Mouse (Mus musculus): ENCODE results near the gene Tnfrsf23. TPM values are rescaled to one million over a fixed set of nuclear protein-coding genes. Genes with fewer than 3 reads are reported as not detected.
"Not testable (repeated sequence)": the region's sequence is repeated elsewhere in the genome, so short reads cannot be mapped to it uniquely, and the experiment has no call there.

Tnfrsf23 gene
- polyA plus RNA-seq, 1 experiment from 2014 or later = 0.55 TPM

GRCm38 (mm10) chr7:143689946-143690345, 4.3 kb upstream of the Tnfrsf23 start:
- no peak overlapping the region for H3K9ac ChIP-seq (ENCODE audit: low read depth, low read length)
- 38% methylated on average over 4 of the region's 4 CpGs for WGBS (ENCODE audit: insufficient replicate concordance)
- no peaks in the 10 kb centered on the region for H3K36me3 ChIP-seq (ENCODE audit: control insufficient read depth, insufficient read depth)
- no peak overlapping the region for H3K27ac ChIP-seq (ENCODE audit: low read length)
- H3K4me1 ChIP-seq (ENCODE audit: control insufficient read depth, low read depth, low read length) = no peaks in the 10 kb centered on the region
- H3K9me3 ChIP-seq (replicated peaks; ENCODE audit: control insufficient read depth, low read length) = no peaks in the 10 kb centered on the region
- ATAC-seq (ENCODE audit: low read depth) = no peak
- peaks cover 3% of the 10 kb centered on the region; the same call in 1 of the 2 replicates for H3K27me3 ChIP-seq (ENCODE audit: control insufficient read depth, insufficient read depth, low read depth, low read length)
- no peak overlapping the region for H3K4me2 ChIP-seq (ENCODE audit: low read depth, low read length)
- H3K4me3 ChIP-seq (ENCODE audit: low read depth, low read length) = no peak overlapping the region

GRCm38 (mm10) chr7:143689481-143689880, 3.8 kb upstream of the Tnfrsf23 start:
- Histone ChIP-seq H3K27ac (ENCODE audit: low read length) (no peak overlapping the region), H3K4me1 (ENCODE audit: control insufficient read depth, low read depth, low read length) (no peaks in the 10 kb centered on the region), H3K36me3 (ENCODE audit: control insufficient read depth, insufficient read depth) (no peaks in the 10 kb centered on the region), H3K9ac (ENCODE audit: low read depth, low read length) (no peak overlapping the region), H3K4me2 (ENCODE audit: low read depth, low read length) (no peak overlapping the region), H3K9me3 (replicated peaks; ENCODE audit: control insufficient read depth, low read length) (no peaks in the 10 kb centered on the region), H3K4me3 (ENCODE audit: low read depth, low read length) (no peak overlapping the region), H3K27me3 (ENCODE audit: control insufficient read depth, insufficient read depth, low read depth, low read length) (peaks cover 3% of the 10 kb centered on the region; the same call in 1 of the 2 replicates)
- 63% methylated on average over 7 of the region's 7 CpGs for WGBS (ENCODE audit: insufficient replicate concordance)
- no peak for ATAC-seq (ENCODE audit: low read depth)

- not testable (repeated sequence) for H3K4me2 ChIP-seq (ENCODE audit: low read depth, low read length); H3K27ac ChIP-seq (ENCODE audit: low read length); H3K36me3 ChIP-seq (ENCODE audit: control insufficient read depth, insufficient read depth); H3K4me1 ChIP-seq (ENCODE audit: control insufficient read depth, low read depth, low read length); H3K9ac ChIP-seq (ENCODE audit: low read depth, low read length); H3K27me3 ChIP-seq (ENCODE audit: control insufficient read depth, insufficient read depth, low read depth, low read length); ATAC-seq (ENCODE audit: low read depth); H3K4me3 ChIP-seq (ENCODE audit: low read depth, low read length); H3K9me3 ChIP-seq (replicated peaks; ENCODE audit: control insufficient read depth, low read length)
- 33% methylated on average over 3 of the region's 3 CpGs for WGBS (ENCODE audit: insufficient replicate concordance)
Measured at GRCm38 (mm10) chr7:143686676-143687075, 1.0 kb upstream of the Tnfrsf23 start.

GRCm38 (mm10) chr7:143686191-143686590, 519 bp upstream of the Tnfrsf23 start:
- ATAC-seq (ENCODE audit: low read depth) = not testable (repeated sequence)

GRCm38 (mm10) chr7:143684569-143684968, 1.1 kb downstream of the Tnfrsf23 start:
- not testable (repeated sequence) for H3K27me3 ChIP-seq (ENCODE audit: control insufficient read depth, insufficient read depth, low read depth, low read length); H3K9ac ChIP-seq (ENCODE audit: low read depth, low read length); H3K9me3 ChIP-seq (replicated peaks; ENCODE audit: control insufficient read depth, low read length); H3K36me3 ChIP-seq (ENCODE audit: control insufficient read depth, insufficient read depth); H3K4me3 ChIP-seq (ENCODE audit: low read depth, low read length); ATAC-seq (ENCODE audit: low read depth); H3K4me1 ChIP-seq (ENCODE audit: control insufficient read depth, low read depth, low read length); H3K27ac ChIP-seq (ENCODE audit: low read length); H3K4me2 ChIP-seq (ENCODE audit: low read depth, low read length)
- WGBS (ENCODE audit: insufficient replicate concordance) = 83% methylated on average over 1 of the region's 2 CpGs

More at GRCm38 (mm10) chr7:143686191-143686590, 519 bp upstream of the Tnfrsf23 start:
- H3K27ac ChIP-seq (ENCODE audit: low read length); H3K9ac ChIP-seq (ENCODE audit: low read depth, low read length); H3K4me2 ChIP-seq (ENCODE audit: low read depth, low read length); H3K4me3 ChIP-seq (ENCODE audit: low read depth, low read length); H3K4me1 ChIP-seq (ENCODE audit: control insufficient read depth, low read depth, low read length); H3K9me3 ChIP-seq (replicated peaks; ENCODE audit: control insufficient read depth, low read length); H3K36me3 ChIP-seq (ENCODE audit: control insufficient read depth, insufficient read depth); H3K27me3 ChIP-seq (ENCODE audit: control insufficient read depth, insufficient read depth, low read depth, low read length): not testable (repeated sequence)
- WGBS (ENCODE audit: insufficient replicate concordance) = 14% methylated on average over 4 of the region's 4 CpGs

GRCm38 (mm10) chr7:143681566-143681965, 4.1 kb downstream of the Tnfrsf23 start:
- Histone ChIP-seq H3K27me3 (ENCODE audit: control insufficient read depth, insufficient read depth, low read depth, low read length) (peaks cover 3% of the 10 kb centered on the region; the same call in 1 of the 2 replicates), H3K9me3 (replicated peaks; ENCODE audit: control insufficient read depth, low read length) (no peaks in the 10 kb centered on the region), H3K27ac (ENCODE audit: low read length) (no peak overlapping the region), H3K4me2 (ENCODE audit: low read depth, low read length) (no peak overlapping the region), H3K4me1 (ENCODE audit: control insufficient read depth, low read depth, low read length) (no peaks in the 10 kb centered on the region), H3K4me3 (ENCODE audit: low read depth, low read length) (no peak overlapping the region), H3K9ac (ENCODE audit: low read depth, low read length) (no peak overlapping the region), H3K36me3 (ENCODE audit: control insufficient read depth, insufficient read depth) (no peaks in the 10 kb centered on the region)
- 45% methylated on average over 1 of the region's 1 CpGs for WGBS (ENCODE audit: insufficient replicate concordance)
- ATAC-seq (ENCODE audit: low read depth) = no peak

GRCm38 (mm10) chr7:143680836-143681235, 4.8 kb downstream of the Tnfrsf23 start:
- not testable (repeated sequence) for H3K4me2 ChIP-seq (ENCODE audit: low read depth, low read length); H3K36me3 ChIP-seq (ENCODE audit: control insufficient read depth, insufficient read depth); H3K9me3 ChIP-seq (replicated peaks; ENCODE audit: control insufficient read depth, low read length); H3K4me1 ChIP-seq (ENCODE audit: control insufficient read depth, low read depth, low read length); ATAC-seq (ENCODE audit: low read depth); H3K27me3 ChIP-seq (ENCODE audit: control insufficient read depth, insufficient read depth, low read depth, low read length); H3K27ac ChIP-seq (ENCODE audit: low read length); H3K9ac ChIP-seq (ENCODE audit: low read depth, low read length); H3K4me3 ChIP-seq (ENCODE audit: low read depth, low read length)
- 29% methylated on average over 2 of the region's 2 CpGs for WGBS (ENCODE audit: insufficient replicate concordance)

- ATAC-seq (ENCODE audit: low read depth); H3K27ac ChIP-seq (ENCODE audit: low read length); H3K4me2 ChIP-seq (ENCODE audit: low read depth, low read length); H3K4me1 ChIP-seq (ENCODE audit: control insufficient read depth, low read depth, low read length); H3K36me3 ChIP-seq (ENCODE audit: control insufficient read depth, insufficient read depth); H3K27me3 ChIP-seq (ENCODE audit: control insufficient read depth, insufficient read depth, low read depth, low read length); H3K4me3 ChIP-seq (ENCODE audit: low read depth, low read length); H3K9me3 ChIP-seq (replicated peaks; ENCODE audit: control insufficient read depth, low read length); H3K9ac ChIP-seq (ENCODE audit: low read depth, low read length): not testable (repeated sequence)
- WGBS (ENCODE audit: insufficient replicate concordance) = 56% methylated on average over 2 of the region's 2 CpGs
Measured at GRCm38 (mm10) chr7:143679650-143680049, 6.0 kb downstream of the Tnfrsf23 start.

- Histone ChIP-seq H3K4me2 (ENCODE audit: low read depth, low read length) (no peak overlapping the region), H3K36me3 (ENCODE audit: control insufficient read depth, insufficient read depth) (no peaks in the 10 kb centered on the region)
- ATAC-seq (ENCODE audit: low read depth) = no peak
Measured at GRCm38 (mm10) chr7:143666427-143667311, 19.0 kb downstream of the Tnfrsf23 start.

More at GRCm38 (mm10) chr7:143666427-143667311, 19.0 kb downstream of the Tnfrsf23 start:
- Histone ChIP-seq H3K9ac (ENCODE audit: low read depth, low read length) (no peak overlapping the region), H3K4me1 (ENCODE audit: control insufficient read depth, low read depth, low read length) (no peaks in the 10 kb centered on the region; the same call in 1 of the 2 replicates), H3K27ac (ENCODE audit: low read length) (no peak overlapping the region), H3K4me3 (ENCODE audit: low read depth, low read length) (no peak overlapping the region), H3K9me3 (replicated peaks; ENCODE audit: control insufficient read depth, low read length) (no peaks in the 10 kb centered on the region), H3K27me3 (ENCODE audit: control insufficient read depth, insufficient read depth, low read depth, low read length) (no peaks in the 10 kb centered on the region)
